Comparison of ENCODE assay signal across 7 mouse cellular contexts in the genomic region with DNA sequence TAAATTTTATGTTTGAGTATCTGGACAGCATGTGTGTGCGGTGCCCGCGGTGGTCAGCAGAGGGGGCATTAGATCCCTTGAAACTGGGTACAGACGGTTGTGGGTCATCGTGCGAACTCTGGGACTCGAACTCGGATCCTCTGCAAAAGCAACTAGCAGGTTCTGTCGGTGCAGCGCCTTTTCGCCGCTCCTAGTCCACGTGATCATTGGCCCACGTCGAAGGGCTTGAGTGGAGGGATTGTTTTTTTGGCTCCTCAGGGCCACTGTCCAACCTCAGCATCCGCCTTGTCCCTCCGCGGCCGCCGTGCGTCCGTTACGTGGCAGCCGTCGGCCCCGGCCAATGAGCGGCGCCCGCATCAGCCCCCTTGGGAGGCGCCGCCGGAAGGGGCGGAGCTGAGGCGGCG. TPM values are rescaled to one million over a fixed set of nuclear protein-coding genes. Genes with fewer than 3 reads are reported as not detected.
DNase-seq lines count a peak whose midpoint lies in the region; ATAC-seq lines count a peak whose summit lies in the region.

A gene (plus strand): TSS at position 313 of the 404 bp plus-strand sequence.

- H3K27ac ChIP-seq in intestine, embryonic 16.5 days (ENCODE audit: low read length): peak within 1 kb of the TSS; percentile 86
- H3K27ac ChIP-seq in midbrain, embryonic 11.5 days (ENCODE audit: low read depth, low read length): peak within 1 kb of the TSS; percentile 32; the same call in 1 of the 2 replicates

- no peaks in the 10 kb centered on the region for H3K9me3 ChIP-seq in intestine, embryonic 16.5 days (ENCODE audit: control insufficient read depth, low read length)
- no peaks in the 10 kb centered on the region for H3K9me3 ChIP-seq in midbrain, embryonic 11.5 days (ENCODE audit: control insufficient read depth, low read length)

- H3K4me3 ChIP-seq in intestine, embryonic 16.5 days (ENCODE audit: low read length): peak within 1 kb of the TSS; percentile 94
- peak within 1 kb of the TSS; percentile 96 for H3K4me3 ChIP-seq in midbrain, embryonic 11.5 days (ENCODE audit: low read depth, low read length)

- H3K9ac ChIP-seq in intestine, embryonic 16.5 days (ENCODE audit: low read depth, low read length): peak within 1 kb of the TSS; percentile 94
- peak within 1 kb of the TSS; percentile 86 for H3K9ac ChIP-seq in midbrain, embryonic 11.5 days (ENCODE audit: low read length)

- ATAC-seq in intestine, embryonic 16.5 days: peak; percentile 94
- ATAC-seq in midbrain, embryonic 11.5 days (ENCODE audit: low FRiP score): peak; percentile 96

- H3K27me3 ChIP-seq in intestine, embryonic 16.5 days (replicated peaks; ENCODE audit: control insufficient read depth, insufficient read depth, low read length): no peaks in the 10 kb centered on the region
- no peaks in the 10 kb centered on the region for H3K27me3 ChIP-seq in midbrain, embryonic 11.5 days (ENCODE audit: control insufficient read depth, insufficient read depth, low read length)

- peaks cover 16% of the 10 kb centered on the region for H3K4me1 ChIP-seq in intestine, embryonic 16.5 days (ENCODE audit: control insufficient read depth, insufficient read depth, low read length)
- peaks cover 13% of the 10 kb centered on the region for H3K4me1 ChIP-seq in midbrain, embryonic 11.5 days (ENCODE audit: control insufficient read depth, insufficient read depth, low read length)

- 0 out of 2 replicates have a peak, but pooled peaks cover 3% of the 10 kb centered on the region for H3K36me3 ChIP-seq in intestine, embryonic 16.5 days (ENCODE audit: control insufficient read depth, insufficient read depth, low read length)
- peaks cover 8% of the 10 kb centered on the region; the same call in 1 of the 2 replicates for H3K36me3 ChIP-seq in midbrain, embryonic 11.5 days (ENCODE audit: control insufficient read depth, insufficient read depth, low read length)

- intact Hi-C loops in left cerebral cortex, postnatal 36 days (cut with DNase I): no loop called here

- peak; percentile 95 for DNase-seq in adrenal gland, adult 8-10 months
- DNase-seq in embryo, embryonic 9.5 days (ENCODE audit: extremely low spot score): peak; percentile 93
- DNase-seq in gastrocnemius, postnatal 4 days (ENCODE audit: low spot score in 2 of 2): peak; percentile 89 to 94
- peak; percentile 97 to 99 for DNase-seq in left cerebral cortex, postnatal 36 days (ENCODE audit: low spot score in 2 of 2)
- DNase-seq in midbrain, embryonic 11.5 days (ENCODE audit: low spot score, missing footprints): peak; percentile 99
- peak; percentile 98 for DNase-seq in skeletal muscle tissue, adult 2 months (ENCODE audit: low read depth, low spot score)

- H3K4me2 ChIP-seq in intestine, embryonic 16.5 days (ENCODE audit: low read depth, low read length): peak within 1 kb of the TSS; percentile 84
- H3K4me2 ChIP-seq in midbrain, embryonic 11.5 days: peak within 1 kb of the TSS; percentile 52

- under 1% methylated on average over 34 of the region's 35 CpGs for WGBS in intestine, embryonic 16.5 days
- WGBS in midbrain, embryonic 11.5 days: under 1% methylated on average over 35 of the region's 35 CpGs

RNA-seq across cellular contexts. Expression of the gene that starts here (rescaled TPM):
- total RNA-seq in adrenal gland, adult 8-10 months (2022): 100 to 1,000 TPM; 179 to 244 (median 222) TPM
- 100 to 1,000 TPM; 174 to 192 TPM for total RNA-seq in gastrocnemius, postnatal 4 days (2021)
- 635 and 649 TPM in 2 replicates for polyA plus RNA-seq in intestine, embryonic 16.5 days (2015; fragmentation: Nextera tagmentation; extraction: Ambion mirVana)
- total RNA-seq in left cerebral cortex, postnatal 36 days (2021): 10 to 100 TPM; 97.9 to 98.5 TPM
- polyA plus RNA-seq in midbrain, embryonic 11.5 days (2014; fragmentation: Nextera tagmentation; extraction: Ambion mirVana): 490 and 523 TPM in 2 replicates

Comparison
In these comparisons a context has a peak if more than half of its experiments do, and no peak if none do; other contexts are left out.
1. Peak in every context shown above with its lines: DNase-seq, ATAC-seq, H3K4me3 ChIP-seq and H3K27ac ChIP-seq.